Mouse (Mus musculus) hindbrain, embryonic 16.5 days (tissue): ENCODE data around the gene Olfr1510. TPM values are rescaled to one million over a fixed set of nuclear protein-coding genes. Genes with fewer than 3 reads are reported as not detected.

ENCODE experiments used
- ATAC-seq: fragments of 200-750 bp; cut with Nextera tagmentation; 2 replicates; pipeline ENCODE4 v1.8.0; 2017; ENCODE audit warnings: moderate TSS enrichment, moderate library complexity
- H3K27ac ChIP-seq: fragments of 300-500 bp; sonication (generic); 2 replicates; pipeline ENCODE4 v1.5.1; 2014; ENCODE audit warnings: low read depth, mild to moderate bottlenecking, control low read depth, low read length, moderate library complexity
- H3K27me3 ChIP-seq: fragments of 300-500 bp; sonication (generic); replicated peaks from 2 replicates; pipeline ENCODE4 v1.6.1; 2014; ENCODE audit warnings: low read length; ENCODE audit not compliant: control insufficient read depth, insufficient read depth
- H3K36me3 ChIP-seq: fragments of 300-500 bp; sonication (generic); 2 replicates; pipeline ENCODE4 v1.6.1; 2014; ENCODE audit warnings: mild to moderate bottlenecking, low read length, moderate library complexity, mixed read lengths; ENCODE audit not compliant: control insufficient read depth, insufficient read depth
- H3K4me1 ChIP-seq: fragments of 300-500 bp; sonication (generic); 2 replicates; pipeline ENCODE4 v1.6.1; 2014; ENCODE audit warnings: low read depth, low read length; ENCODE audit not compliant: control insufficient read depth, insufficient read depth
- H3K4me2 ChIP-seq: fragments of 300-500 bp; sonication (generic); 2 replicates; pipeline ENCODE4 v1.6.1; 2014; ENCODE audit warnings: mild to moderate bottlenecking, low read length, control low read depth, moderate library complexity
- H3K4me3 ChIP-seq: fragments of 300-500 bp; sonication (generic); 2 replicates; pipeline ENCODE4 v1.5.1; 2014; ENCODE audit warnings: mild to moderate bottlenecking, low read length, control low read depth, moderate library complexity
- H3K9ac ChIP-seq: fragments of 300-500 bp; sonication (generic); 2 replicates; pipeline ENCODE4 v1.6.1; 2014; ENCODE audit warnings: low read depth, mild to moderate bottlenecking, control low read depth, low read length, moderate library complexity
- H3K9me3 ChIP-seq: fragments of 300-500 bp; sonication (generic); 2 replicates; pipeline ENCODE4 v1.6.1; 2014; ENCODE audit warnings: mild to moderate bottlenecking, low read length, moderate library complexity; ENCODE audit not compliant: control insufficient read depth
- WGBS: fragments of 180-500 bp; shearing (Covaris S2); extraction: QIAGEN DNeasy Blood & Tissue Kit; methylation state at CpG from one replicate; pipeline ENCODE4 v1.1.7; 2014; 5-methylcytosine and 5-hydroxymethylcytosine counted together
- polyA plus RNA-seq: library from polyadenylated mRNA; unstranded; fragments of >200 nt; fragmentation: Nextera tagmentation; extraction: Ambion mirVana; gene quantifications from 2 replicates; pipeline ENCODE4 v1.2.1, GENCODE M21; 2015

Gene Olfr1510
- polyA plus RNA-seq, 1 experiment from 2014 or later, result not detected

DNA sequence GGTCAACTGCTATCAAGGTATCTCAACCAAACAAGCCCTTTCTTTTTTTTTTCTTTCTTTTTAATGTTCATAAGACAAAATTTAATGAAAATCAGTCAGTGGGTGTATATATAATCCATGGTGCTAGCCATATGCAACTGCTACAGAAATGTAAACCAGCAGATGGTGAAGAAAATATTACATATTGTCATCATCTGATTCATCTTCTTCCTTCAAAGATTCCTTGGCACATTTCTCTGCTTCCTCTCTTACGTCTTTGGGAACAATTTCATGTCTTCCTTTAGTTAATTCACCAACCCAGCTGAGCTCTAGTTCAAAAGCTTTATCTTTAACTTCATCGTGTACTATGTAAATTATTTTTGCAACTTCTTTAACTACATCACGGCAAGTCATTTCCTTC is 45.4 kb downstream of the Olfr1510 start:
- Histone ChIP-seq H3K27me3 (no peaks in the 10 kb centered on the region), H3K36me3 (no peaks in the 10 kb centered on the region), H3K9me3 (no peaks in the 10 kb centered on the region), H3K4me3 (no peak overlapping the region), H3K4me2 (no peak overlapping the region), H3K4me1 (no peaks in the 10 kb centered on the region), H3K27ac (no peak overlapping the region), H3K9ac (no peak overlapping the region)
- ATAC-seq, result no peak
- WGBS, result 90% methylated on average over 3 of the region's 3 CpGs

Other genes with a start within 250 kb of the Olfr1510 start
- 37.1 and 39.0 TPM in 2 replicates for gene Supt16, start 217.0 kb downstream of the Olfr1510 start, polyA plus RNA-seq
- 31.0 and 32.9 TPM in 2 replicates for gene Chd8, start 156.6 kb downstream of the Olfr1510 start, polyA plus RNA-seq
- 46.9 and 54.1 TPM in 2 replicates for gene Tox4, start 135.2 kb downstream of the Olfr1510 start, polyA plus RNA-seq
- gene Rab2b, start 134.8 kb downstream of the Olfr1510 start, polyA plus RNA-seq, result 55.5 and 59.0 TPM in 2 replicates
- gene Mettl3, start 109.2 kb downstream of the Olfr1510 start, polyA plus RNA-seq, result 41.6 and 45.4 TPM in 2 replicates
- gene Sall2, start 85.6 kb downstream of the Olfr1510 start, polyA plus RNA-seq, result 40.6 and 49.0 TPM in 2 replicates
- not detected in 2 replicates for gene Olfr1513, start 58.0 kb downstream of the Olfr1510 start, polyA plus RNA-seq
- gene Olfr1512, start 35.2 kb downstream of the Olfr1510 start, polyA plus RNA-seq, result 0.21 TPM in 1 of 2 replicates, not detected in the other
- gene Olfr1511, start 17.0 kb downstream of the Olfr1510 start, polyA plus RNA-seq, result 0.14 TPM in 1 of 2 replicates, not detected in the other
- not detected in 2 replicates for gene Olfr1509, start 28.6 kb upstream of the Olfr1510 start, polyA plus RNA-seq
- gene Olfr1508, start 53.1 kb upstream of the Olfr1510 start, polyA plus RNA-seq, result not detected in 2 replicates
- not detected in 2 replicates for gene Olfr1507, start 81.4 kb upstream of the Olfr1510 start, polyA plus RNA-seq